Mouse (Mus musculus): ENCODE measurements around the gene 4932438A13Rik.
A peak's percentile ranks its signal among the peaks of the same experiment; 100 is the strongest.

4932438A13Rik gene

GRCm38 (mm10) chr3:36918322-36918721 lies 55.4 kb downstream of the 4932438A13Rik start:
- no peak for DNase-seq (ENCODE audit: low spot score)

- DNase-seq (ENCODE audit: low spot score): no peak
Measured at GRCm38 (mm10) chr3:36941572-36941971, 78.7 kb downstream of the 4932438A13Rik start.

- DNase-seq (ENCODE audit: low spot score): no peak
Measured at GRCm38 (mm10) chr3:36942108-36942507, 79.2 kb downstream of the 4932438A13Rik start.

GRCm38 (mm10) chr3:36943706-36944105 lies 80.8 kb downstream of the 4932438A13Rik start:
- no peak for DNase-seq (ENCODE audit: low spot score)

- DNase-seq (ENCODE audit: low spot score): no peak
Measured at GRCm38 (mm10) chr3:37037979-37038378, 175.1 kb downstream of the 4932438A13Rik start.

GRCm38 (mm10) chr3:37039811-37040210 lies 176.9 kb downstream of the 4932438A13Rik start:
- DNase-seq (ENCODE audit: low spot score): peak; percentile 6

- DNase-seq (ENCODE audit: low spot score): no peak
Measured at GRCm38 (mm10) chr3:37051491-37051890, 188.6 kb downstream of the 4932438A13Rik start.

GRCm38 (mm10) chr3:37063406-37063805 lies 200.5 kb downstream of the 4932438A13Rik start, which contains the start of gene Adad1:
Gene Adad1, plus strand, starts transcription at chr3:37063527.
- no peak for DNase-seq (ENCODE audit: low spot score)

GRCm38 (mm10) chr3:37073211-37073610 lies 210.3 kb downstream of the 4932438A13Rik start:
- DNase-seq (ENCODE audit: low spot score): peak; percentile 12

- no peak for DNase-seq (ENCODE audit: low spot score)
Measured at GRCm38 (mm10) chr3:37084860-37085259, 222.0 kb downstream of the 4932438A13Rik start.

GRCm38 (mm10) chr3:37090721-37091120 lies 227.8 kb downstream of the 4932438A13Rik start:
- DNase-seq (ENCODE audit: low spot score): no peak
